Mouse (Mus musculus): ENCODE results near the gene Sult1c1. TPM values are rescaled to one million over a fixed set of nuclear protein-coding genes. Genes with fewer than 3 reads are reported as not detected.

The Sult1c1 gene
- not detected for polyA plus RNA-seq (2017; shearing (Covaris generic))

DNA sequence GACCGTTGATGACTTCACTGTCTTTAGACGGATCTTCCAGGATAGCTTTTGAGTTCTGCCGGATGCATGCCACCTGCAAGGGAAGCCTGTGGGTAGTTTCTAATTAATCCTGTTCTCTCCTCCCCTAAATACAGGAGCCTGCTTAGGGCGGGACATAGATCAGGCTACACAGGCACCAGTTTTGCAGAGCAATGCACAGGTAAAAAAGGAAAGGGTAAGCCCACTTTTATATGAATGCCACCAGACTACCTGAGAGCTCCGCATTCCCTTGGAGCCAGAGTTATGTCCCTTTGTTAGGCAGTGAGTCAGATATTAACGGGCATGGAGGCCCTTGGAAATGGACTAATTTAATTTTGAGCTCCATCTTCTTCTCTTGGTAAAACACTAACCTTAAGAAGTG lies at the start of gene Sult1c1:
Gene Sult1c1 (minus strand): TSS at position 101 of the 400 bp plus-strand sequence.

Other genes starting within 250 kb of the Sult1c1 start
- not detected for gene Sult1c2, start 144.3 kb downstream of the Sult1c1 start, polyA plus RNA-seq (2017; shearing (Covaris generic))